Mouse (Mus musculus) right cerebral cortex, postnatal 10 days (tissue): ENCODE measurements around the gene Gm39115.
"Not testable (repeated sequence)": the region's sequence is repeated elsewhere in the genome, so short reads cannot be mapped to it uniquely, and the experiment has no call there.

Source experiments
- DNase-seq, 2 experiments: peaks; one replicate each; pipeline ENCODE4 v3.0.0; 2021; ENCODE audit warnings: low spot score in 2 of 2

Gene Gm39115

DNA sequence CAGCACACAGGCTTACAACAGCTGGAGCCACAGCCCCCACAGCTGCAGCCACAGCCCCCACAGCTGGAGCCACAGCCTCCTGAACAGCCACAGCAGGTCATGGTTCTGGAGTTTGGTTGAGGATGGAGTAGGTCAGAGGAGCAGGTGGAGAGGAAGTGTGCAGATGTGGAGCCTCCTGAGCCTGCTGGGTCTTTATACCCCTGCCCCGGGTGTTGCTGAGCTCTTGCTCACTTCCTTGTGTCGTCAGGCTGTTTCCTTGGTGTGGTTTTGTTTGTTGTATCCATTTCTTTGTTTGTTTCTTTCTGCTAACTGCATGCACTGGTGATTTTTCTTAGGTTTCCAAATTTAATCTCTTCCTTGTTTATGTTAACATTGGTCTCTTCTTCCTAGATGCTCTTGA, at the start of gene Gm39115:
Gene Gm39115 (minus strand): TSS at position 101 of the 400 bp plus-strand sequence.
- not testable (repeated sequence) for DNase-seq

- DNase-seq, result no peak
These were observed 45.2 kb upstream of the Gm39115 start for GRCm38 (mm10) chr7:142181021-142181420.

GRCm38 (mm10) chr7:142178685-142179084, 42.9 kb upstream of the Gm39115 start:
- DNase-seq, result peak in 1 of 2 experiments; percentile 27

GRCm38 (mm10) chr7:142175905-142176304, 40.1 kb upstream of the Gm39115 start, which contains the start of gene Krtap5-2:
Gene Krtap5-2 (minus strand): TSS chr7:142176005.
- not testable (repeated sequence) for DNase-seq

DNA sequence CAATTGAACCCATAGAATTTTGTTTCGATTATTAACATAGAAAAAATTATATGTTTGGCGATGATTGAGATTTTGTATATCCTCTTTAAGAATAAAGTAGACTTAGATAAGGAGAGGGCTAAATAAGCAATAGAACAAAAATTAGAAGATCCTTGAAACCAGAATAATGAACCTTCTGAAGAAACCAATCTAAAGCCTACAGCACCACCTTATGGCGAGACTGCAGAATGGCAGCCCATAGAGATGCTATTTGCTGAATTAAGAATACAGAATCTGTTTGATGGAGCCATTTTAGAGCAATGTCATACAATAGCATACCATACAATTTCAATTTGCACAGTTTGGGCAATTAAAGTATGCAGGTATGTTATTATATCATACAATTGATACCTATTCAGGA, 34.0 kb upstream of the Gm39115 start:
- DNase-seq, result peak in 1 of 2 experiments; percentile 28

GRCm38 (mm10) chr7:142165639-142166038, 29.8 kb upstream of the Gm39115 start, which contains the start of gene Gm4553:
Gene Gm4553 (minus strand): TSS chr7:142165739.
- not testable (repeated sequence) for DNase-seq

DNA sequence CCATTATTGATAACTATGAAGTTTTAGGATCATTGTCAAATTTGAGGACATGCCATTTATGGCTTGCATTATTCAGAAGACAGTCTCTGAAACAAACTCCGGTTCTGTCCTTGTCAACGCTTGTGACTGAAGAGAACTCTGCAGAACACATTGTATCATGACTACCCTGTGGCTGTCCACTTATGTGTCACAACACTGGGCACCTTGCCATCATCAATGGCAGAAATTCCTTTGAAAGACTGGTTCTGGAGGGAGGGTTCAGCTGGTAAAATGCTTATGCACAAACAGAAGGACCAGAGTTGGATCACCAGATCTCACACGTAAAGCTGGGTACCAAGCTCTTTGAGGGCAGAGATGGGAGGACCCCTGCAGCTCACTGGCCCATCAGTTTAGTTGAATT, 23.5 kb upstream of the Gm39115 start:
- DNase-seq, result no peak

DNA sequence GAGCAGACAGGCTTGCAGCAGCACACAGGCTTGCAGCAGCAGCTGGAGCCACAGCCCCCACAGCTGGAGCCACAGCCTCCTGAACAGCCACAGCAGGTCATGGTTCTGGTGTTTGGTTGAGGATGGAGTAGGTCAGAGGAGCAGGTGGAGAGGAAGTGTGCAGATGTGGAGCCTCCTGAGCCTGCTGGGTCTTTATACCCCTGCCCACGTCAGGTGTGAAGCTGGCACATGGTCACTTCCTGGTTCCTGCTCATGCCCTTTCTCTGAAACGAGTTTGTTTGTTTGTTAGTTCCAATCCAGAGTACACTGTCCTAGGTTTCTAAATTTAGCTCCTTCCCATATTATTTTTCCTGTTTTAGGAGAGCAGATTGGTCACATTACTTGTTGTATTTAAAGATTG, 21.2 kb upstream of the Gm39115 start, which contains the start of gene Gm29735:
Gene Gm29735 (minus strand): TSS at position 101 of the 400 bp plus-strand sequence.
- not testable (repeated sequence) for DNase-seq

- DNase-seq, result no peak
These were observed 19.5 kb upstream of the Gm39115 start for GRCm38 (mm10) chr7:142155308-142155707.

GRCm38 (mm10) chr7:142152191-142152590, 16.4 kb upstream of the Gm39115 start:
- DNase-seq, result no peak

DNA sequence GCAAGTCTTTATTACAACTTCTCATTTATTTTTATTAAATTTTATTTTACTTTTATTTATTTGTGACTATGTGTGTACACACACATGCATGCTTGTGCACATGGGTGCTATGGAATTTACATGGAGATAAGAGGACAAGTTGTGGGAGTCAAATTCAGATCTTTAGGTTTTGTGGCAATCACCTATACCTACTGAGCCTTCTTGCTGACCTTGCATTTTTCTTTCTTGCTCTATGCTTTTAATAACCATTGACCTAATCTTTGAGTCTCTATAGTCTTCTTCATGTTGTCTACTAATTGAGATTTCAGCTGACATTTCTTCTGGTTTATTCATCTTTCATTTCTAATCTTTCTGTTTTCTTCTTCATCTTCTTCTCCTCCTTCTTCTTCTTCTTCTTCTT, 12.8 kb upstream of the Gm39115 start:
- no peak for DNase-seq

DNA sequence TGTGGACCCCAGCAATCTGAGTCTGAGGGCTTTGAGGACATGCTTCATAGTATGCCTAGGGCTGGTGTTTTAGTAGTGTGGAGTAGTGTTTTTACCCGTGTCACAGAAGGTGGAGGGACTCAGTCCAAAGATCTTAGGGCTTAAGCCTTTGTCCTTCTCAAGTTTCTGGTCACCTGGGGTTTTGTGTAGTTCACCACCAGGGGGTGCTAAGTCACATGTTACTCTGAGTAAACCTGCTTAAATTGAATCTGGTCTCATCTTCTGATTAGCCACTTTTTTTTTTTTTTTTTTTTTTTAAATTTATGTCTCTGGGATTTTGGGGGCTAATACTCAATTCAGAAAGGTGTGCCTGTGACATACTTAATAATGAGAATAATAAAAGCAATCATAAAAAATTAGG, 10.2 kb upstream of the Gm39115 start:
- DNase-seq, result peak; percentile 30 to 50

- DNase-seq, result no peak
These were observed 9.6 kb upstream of the Gm39115 start for GRCm38 (mm10) chr7:142145413-142145940.

- DNase-seq, result no peak
These were observed 8.7 kb upstream of the Gm39115 start, which contains the start of gene Gm45337 for GRCm38 (mm10) chr7:142144507-142144906. Gene Gm45337 (minus strand): TSS chr7:142144607.

GRCm38 (mm10) chr7:142143506-142144010, 7.7 kb upstream of the Gm39115 start:
- DNase-seq, result not testable (repeated sequence)

- no peak for DNase-seq
These were observed 4.9 kb upstream of the Gm39115 start for GRCm38 (mm10) chr7:142140696-142141095.

GRCm38 (mm10) chr7:142134206-142134995, 1.4 kb downstream of the Gm39115 start:
- peak; percentile 37 to 55 for DNase-seq

DNA sequence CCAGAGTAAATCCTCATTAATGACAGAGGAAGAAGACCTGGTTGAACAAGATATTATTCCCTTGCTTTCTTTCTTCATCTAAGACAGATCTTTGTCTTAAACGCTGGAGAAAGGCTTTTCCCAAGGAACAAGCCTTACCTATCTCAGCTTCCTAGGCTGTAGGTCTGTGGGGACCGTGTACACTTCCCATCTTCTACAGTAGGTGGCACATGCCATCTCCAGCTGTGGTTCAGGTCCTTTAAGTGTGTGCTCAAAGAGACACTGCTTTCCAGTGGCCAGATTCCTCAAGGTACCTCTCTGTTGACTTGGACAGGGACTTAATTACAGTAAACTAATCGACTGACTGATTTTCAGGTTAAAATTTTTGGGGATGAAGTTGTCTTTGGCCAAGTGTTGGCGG, 7.0 kb downstream of the Gm39115 start:
- DNase-seq, result no peak

DNA sequence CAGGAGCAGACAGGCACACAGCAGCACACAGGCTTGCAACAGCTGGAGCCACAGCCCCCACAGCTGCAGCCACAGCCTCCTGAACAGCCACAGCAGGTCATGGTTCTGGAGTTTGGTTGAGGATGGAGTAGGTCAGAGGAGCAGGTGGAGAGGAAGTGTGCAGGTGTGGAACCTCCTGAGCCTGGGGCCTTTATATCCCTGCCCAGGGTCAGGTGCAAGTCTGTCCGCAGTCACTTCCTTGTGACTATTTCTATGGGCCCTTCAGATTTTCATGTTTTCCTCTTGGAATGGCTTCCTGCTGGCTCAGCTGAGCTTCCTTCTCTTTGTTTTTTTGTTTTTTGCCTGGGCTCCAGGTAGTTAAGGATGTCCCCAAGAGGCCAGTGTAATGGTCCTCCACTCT, 15.2 kb downstream of the Gm39115 start, which contains the start of gene Gm45618:
Gene Gm45618 (minus strand): TSS at position 101 of the 400 bp plus-strand sequence.
- not testable (repeated sequence) for DNase-seq

- peak in 1 of 2 experiments; percentile 34 for DNase-seq
These were observed 16.2 kb downstream of the Gm39115 start for GRCm38 (mm10) chr7:142119632-142120031.

GRCm38 (mm10) chr7:142104747-142105146, 31.1 kb downstream of the Gm39115 start:
- DNase-seq, result no peak

GRCm38 (mm10) chr7:142097776-142098175, 38.1 kb downstream of the Gm39115 start:
- DNase-seq, result peak; percentile 86 to 89
